Mouse (Mus musculus) left cerebral cortex, adult 8-10 months (tissue): ENCODE measurements around the gene Nos1ap. TPM values are rescaled to one million over a fixed set of nuclear protein-coding genes. Genes with fewer than 3 reads are reported as not detected.

Source experiments
- DNase-seq, 2 experiments: peaks; one replicate each; pipeline ENCODE4 v3.0.0; 2022; ENCODE audit warnings: low spot score in 2 of 2
- total RNA-seq, 4 experiments: library from RNA; stranded (reverse); gene quantifications; 2 replicates each; pipeline ENCODE4 v1.2.4; 2022

Gene Nos1ap
- total RNA-seq, 4 experiments from 2014 or later = 191 to 209 (median 206) TPM

GRCm38 (mm10) chr1:170548192-170548795 lies 41.4 kb downstream of the Nos1ap start:
- no peak for DNase-seq

GRCm38 (mm10) chr1:170546297-170546696 lies 43.4 kb downstream of the Nos1ap start:
- no peak for DNase-seq

- no peak for DNase-seq
Observed at GRCm38 (mm10) chr1:170545286-170545685, 44.4 kb downstream of the Nos1ap start.

GRCm38 (mm10) chr1:170539507-170539906 lies 50.2 kb downstream of the Nos1ap start:
- no peak for DNase-seq

- DNase-seq = no peak
Observed at GRCm38 (mm10) chr1:170538481-170539061, 51.1 kb downstream of the Nos1ap start.

- DNase-seq = no peak
Observed at GRCm38 (mm10) chr1:170536344-170536743, 53.3 kb downstream of the Nos1ap start.

- DNase-seq = no peak
Observed at GRCm38 (mm10) chr1:170535221-170535620, 54.4 kb downstream of the Nos1ap start.

- DNase-seq = no peak
Observed at GRCm38 (mm10) chr1:170531286-170531685, 58.4 kb downstream of the Nos1ap start.

- DNase-seq = no peak
Observed at GRCm38 (mm10) chr1:170530456-170530855, 59.2 kb downstream of the Nos1ap start.

- DNase-seq = no peak
Observed at GRCm38 (mm10) chr1:170522891-170523290, 66.8 kb downstream of the Nos1ap start.

GRCm38 (mm10) chr1:170521520-170522205 lies 68.0 kb downstream of the Nos1ap start:
- DNase-seq = no peak

- DNase-seq = no peak
Observed at GRCm38 (mm10) chr1:170520206-170520605, 69.5 kb downstream of the Nos1ap start.

- peak in 1 of 2 experiments; percentile 60 for DNase-seq
Observed at GRCm38 (mm10) chr1:170519631-170520030, 70.0 kb downstream of the Nos1ap start.

GRCm38 (mm10) chr1:170516182-170516581 lies 73.5 kb downstream of the Nos1ap start:
- no peak for DNase-seq

- no peak for DNase-seq
Observed at GRCm38 (mm10) chr1:170515455-170515854, 74.2 kb downstream of the Nos1ap start.

- DNase-seq = no peak
Observed at GRCm38 (mm10) chr1:170514226-170514625, 75.4 kb downstream of the Nos1ap start.

- DNase-seq = no peak
Observed at GRCm38 (mm10) chr1:170512429-170513097, 77.1 kb downstream of the Nos1ap start.

- DNase-seq = no peak
Observed at GRCm38 (mm10) chr1:170510595-170511240, 78.9 kb downstream of the Nos1ap start.

GRCm38 (mm10) chr1:170506309-170506708 lies 83.4 kb downstream of the Nos1ap start:
- peak in 1 of 2 experiments; percentile 50 for DNase-seq

GRCm38 (mm10) chr1:170505107-170505506 lies 84.6 kb downstream of the Nos1ap start:
- no peak for DNase-seq

- no peak for DNase-seq
Observed at GRCm38 (mm10) chr1:170504378-170504777, 85.3 kb downstream of the Nos1ap start.
